Mouse (Mus musculus): ENCODE data around the gene Wbp1l.

Gene Wbp1l

DNA sequence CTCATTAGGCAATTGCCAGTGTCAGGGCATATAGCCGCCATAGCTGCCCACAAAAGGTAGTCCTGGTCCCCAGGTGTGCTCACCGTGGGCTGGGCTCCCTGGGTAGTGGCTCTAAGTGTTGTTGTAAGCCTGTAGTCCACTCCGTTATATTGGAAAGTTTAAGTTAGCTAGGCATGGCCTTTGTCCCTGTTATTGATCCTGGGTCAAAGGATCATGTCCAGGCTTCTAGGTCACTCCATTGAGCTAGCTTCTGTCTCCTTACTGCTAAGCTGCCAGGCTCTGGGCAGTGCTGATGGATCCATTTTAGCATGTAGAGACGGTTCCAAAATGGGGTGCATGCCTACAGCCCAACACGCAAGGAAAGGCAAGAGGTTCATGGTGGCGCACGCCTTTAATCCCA lies 59.5 kb downstream of the Wbp1l start:
- DNase-seq (ENCODE audit: low read depth in 2 of 2, low spot score in 2 of 2): no peak

GRCm38 (mm10) chr19:46658851-46659250 lies 60.0 kb downstream of the Wbp1l start:
- DNase-seq (ENCODE audit: low read depth in 2 of 2, low spot score in 2 of 2): no peak

DNA sequence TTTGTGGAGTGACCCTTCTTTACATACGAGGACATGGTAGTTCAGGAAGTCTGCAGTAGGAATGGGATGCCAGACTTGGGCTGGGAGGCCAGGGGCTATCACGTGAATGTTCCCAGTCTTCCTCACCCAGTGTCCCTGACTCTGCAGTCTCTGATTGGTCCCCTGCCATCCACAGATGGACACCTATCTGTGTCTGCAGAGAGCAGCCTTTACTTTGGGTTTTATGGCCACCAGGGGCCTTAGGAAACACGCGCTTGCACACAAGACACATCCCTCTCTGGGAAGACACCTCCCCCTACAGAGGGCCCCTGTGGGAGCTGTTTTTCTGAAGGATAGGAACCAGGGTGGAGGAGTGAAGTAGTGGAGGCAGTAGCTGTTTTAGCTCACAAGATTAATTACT lies 62.6 kb downstream of the Wbp1l start:
- DNase-seq (ENCODE audit: low read depth in 2 of 2, low spot score in 2 of 2): no peak

DNA sequence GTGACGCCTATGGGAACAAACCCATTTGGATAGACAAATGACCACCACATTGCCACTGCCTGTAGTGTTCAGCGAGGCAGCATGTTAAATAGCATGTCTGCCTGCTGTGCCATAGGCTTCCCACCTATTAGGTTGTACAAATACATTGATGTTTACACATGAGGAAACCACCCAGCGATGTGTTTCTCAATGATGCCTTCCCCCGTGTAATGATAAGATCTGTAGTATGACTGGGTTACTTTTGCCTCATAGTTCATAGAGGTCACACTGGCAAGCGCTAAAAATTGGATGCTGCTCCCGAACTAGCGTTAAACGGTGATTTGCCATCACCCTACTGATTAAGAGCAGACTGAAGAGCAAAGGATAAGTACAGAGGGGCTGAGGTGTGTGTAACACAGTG lies 63.3 kb downstream of the Wbp1l start:
- DNase-seq (ENCODE audit: low read depth in 2 of 2, low spot score in 2 of 2): no peak

- no peak for DNase-seq (ENCODE audit: low read depth in 2 of 2, low spot score in 2 of 2)
Measured at GRCm38 (mm10) chr19:46662784-46663183, 63.9 kb downstream of the Wbp1l start.

GRCm38 (mm10) chr19:46665474-46665873 lies 66.6 kb downstream of the Wbp1l start:
- DNase-seq (ENCODE audit: low read depth in 2 of 2, low spot score in 2 of 2): no peak

DNA sequence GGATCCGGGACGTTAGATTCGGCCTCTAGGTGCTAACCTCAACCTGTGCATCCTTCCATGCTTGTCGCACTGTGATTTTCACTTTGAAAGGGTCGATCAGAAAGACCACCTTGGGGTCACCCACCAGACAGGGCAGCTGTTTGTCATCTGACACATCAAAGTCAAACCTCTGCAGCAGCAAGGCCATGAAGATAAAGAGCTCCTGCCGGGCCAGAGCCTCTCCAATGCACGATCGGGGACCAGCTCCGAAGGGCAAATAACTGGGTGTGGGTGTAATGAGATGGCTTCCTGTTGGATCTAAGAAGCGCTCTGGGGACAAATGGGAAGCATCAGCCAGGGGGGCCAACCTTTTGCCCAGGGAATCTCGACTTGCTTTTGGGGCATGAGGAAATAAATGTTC lies 68.4 kb downstream of the Wbp1l start:
- no peak for DNase-seq (ENCODE audit: low read depth in 2 of 2, low spot score in 2 of 2)

- no peak for DNase-seq (ENCODE audit: low read depth in 2 of 2, low spot score in 2 of 2)
Measured at GRCm38 (mm10) chr19:46668263-46668662, 69.4 kb downstream of the Wbp1l start.

- no peak for DNase-seq (ENCODE audit: low read depth in 2 of 2, low spot score in 2 of 2)
Measured at GRCm38 (mm10) chr19:46669802-46670201, 70.9 kb downstream of the Wbp1l start.

GRCm38 (mm10) chr19:46670691-46671090 lies 71.8 kb downstream of the Wbp1l start:
- DNase-seq (ENCODE audit: low read depth in 2 of 2, low spot score in 2 of 2): peak; percentile 16 to 28

DNA sequence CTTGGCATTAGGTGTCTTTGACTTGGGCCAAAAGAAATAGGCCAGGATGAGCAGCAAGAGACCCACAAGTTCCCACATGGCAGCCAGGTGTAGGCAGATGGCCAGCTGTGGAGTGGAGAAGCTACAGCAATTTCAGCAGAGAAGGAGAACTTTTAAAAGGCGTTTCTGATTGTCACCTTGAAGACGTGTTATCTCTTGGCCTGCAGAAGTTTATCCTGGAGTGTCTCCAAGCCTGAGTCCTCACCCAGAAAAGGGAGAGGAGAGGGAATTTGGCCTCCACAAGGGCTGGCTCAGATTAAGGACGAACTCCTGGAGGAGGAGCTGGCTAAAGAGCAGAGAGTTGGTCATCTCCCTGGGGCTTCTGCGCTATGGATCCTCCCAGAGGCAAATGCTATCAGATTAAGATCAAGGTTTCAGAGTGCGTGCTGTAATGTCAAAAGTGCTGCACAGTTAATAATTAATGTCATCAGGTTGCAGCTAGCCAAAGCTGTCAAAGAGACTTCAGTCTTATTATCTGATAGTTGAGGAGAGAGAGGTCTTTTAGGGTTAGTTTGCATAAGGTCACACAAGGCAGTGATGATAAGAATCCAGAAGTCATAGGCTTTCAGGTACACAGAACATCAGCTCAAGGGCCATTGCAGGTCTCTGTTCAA lies 74.0 kb downstream of the Wbp1l start, which contains the start of gene Cyp17a1:
Gene Cyp17a1, minus strand, starts transcription at position 407 of the 653 bp plus-strand sequence.
- DNase-seq (ENCODE audit: low read depth in 2 of 2, low spot score in 2 of 2): no peak

DNA sequence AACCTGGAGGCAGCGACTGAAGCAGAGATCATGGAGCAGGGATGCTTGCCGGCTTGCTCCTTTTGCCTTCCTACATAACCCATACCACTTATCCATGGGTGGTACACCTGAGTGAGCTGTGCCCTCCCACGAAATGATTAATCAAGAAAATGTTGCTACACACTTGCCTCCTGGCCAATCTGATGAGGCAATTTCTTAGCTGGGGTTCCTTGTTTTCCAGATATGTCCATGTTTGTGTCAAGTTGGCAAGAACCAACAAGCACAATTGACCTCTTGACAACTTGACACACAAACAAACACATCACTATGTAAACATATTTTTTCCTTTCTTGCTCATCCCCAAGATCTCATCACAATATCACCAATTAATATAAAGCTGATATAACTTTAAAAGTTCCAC lies 76.8 kb downstream of the Wbp1l start:
- DNase-seq (ENCODE audit: low read depth in 2 of 2, low spot score in 2 of 2): no peak

DNA sequence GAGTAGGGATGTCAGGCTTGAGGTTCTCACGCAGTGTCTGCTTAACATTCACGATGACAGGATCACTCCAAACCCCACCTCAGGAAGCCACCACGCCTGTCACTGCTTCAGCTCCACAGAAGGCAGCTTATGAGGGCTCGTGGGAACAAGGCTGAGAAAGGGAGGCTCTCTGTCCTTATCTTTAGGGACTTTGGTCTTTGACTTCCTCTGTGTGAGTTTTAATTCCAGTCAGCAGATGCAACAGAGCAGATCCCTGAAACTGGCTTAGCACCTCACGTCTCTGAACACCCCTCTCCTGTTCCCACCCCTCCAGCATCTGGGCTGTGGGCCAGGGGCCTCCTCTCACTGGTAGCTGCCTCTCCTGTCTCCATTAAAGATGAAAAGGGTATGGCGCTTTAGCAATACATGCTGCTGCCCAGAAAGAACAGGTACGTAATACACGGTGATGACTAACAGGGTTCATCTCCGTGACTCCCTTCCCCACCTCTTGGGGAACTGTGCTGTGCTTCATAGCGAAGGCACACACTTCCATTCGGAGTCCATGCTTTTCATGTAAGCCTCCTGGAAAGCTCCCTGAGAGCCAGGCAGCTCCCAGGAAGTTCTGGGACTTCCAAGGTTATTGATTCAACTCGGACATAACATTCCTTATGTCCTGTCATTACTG lies 81.0 kb downstream of the Wbp1l start:
- no peak for DNase-seq (ENCODE audit: low read depth in 2 of 2, low spot score in 2 of 2)

GRCm38 (mm10) chr19:46689460-46690372 lies 90.8 kb downstream of the Wbp1l start, which contains the start of gene Borcs7:
Gene Borcs7, plus strand, starts transcription at chr19:46689906.
- peak; percentile 62 to 71 for DNase-seq (ENCODE audit: low read depth in 2 of 2, low spot score in 2 of 2)

GRCm38 (mm10) chr19:46690387-46690786 lies 91.5 kb downstream of the Wbp1l start:
- no peak for DNase-seq (ENCODE audit: low read depth in 2 of 2, low spot score in 2 of 2)

DNA sequence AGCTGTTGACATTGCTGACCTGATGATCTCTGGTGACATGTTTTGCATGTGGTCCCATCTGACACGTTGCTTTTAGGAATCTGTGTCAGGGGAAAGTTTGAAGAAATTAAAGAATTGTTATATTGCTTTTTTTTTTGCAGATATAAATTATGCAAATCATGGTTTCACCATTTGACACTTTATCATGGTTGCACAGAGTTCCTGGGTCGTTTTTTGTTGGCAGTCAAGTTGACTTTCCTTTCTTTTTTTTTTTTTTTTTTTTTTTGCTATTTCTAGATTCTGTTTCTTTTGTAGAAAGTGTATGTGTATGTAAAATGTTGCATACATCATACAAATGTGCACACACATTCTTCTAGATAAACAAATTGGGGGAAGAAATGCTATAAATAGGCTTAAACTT lies 92.2 kb downstream of the Wbp1l start:
- DNase-seq (ENCODE audit: low read depth in 2 of 2, low spot score in 2 of 2): no peak

GRCm38 (mm10) chr19:46693146-46693545 lies 94.3 kb downstream of the Wbp1l start:
- DNase-seq (ENCODE audit: low read depth in 2 of 2, low spot score in 2 of 2): no peak

DNA sequence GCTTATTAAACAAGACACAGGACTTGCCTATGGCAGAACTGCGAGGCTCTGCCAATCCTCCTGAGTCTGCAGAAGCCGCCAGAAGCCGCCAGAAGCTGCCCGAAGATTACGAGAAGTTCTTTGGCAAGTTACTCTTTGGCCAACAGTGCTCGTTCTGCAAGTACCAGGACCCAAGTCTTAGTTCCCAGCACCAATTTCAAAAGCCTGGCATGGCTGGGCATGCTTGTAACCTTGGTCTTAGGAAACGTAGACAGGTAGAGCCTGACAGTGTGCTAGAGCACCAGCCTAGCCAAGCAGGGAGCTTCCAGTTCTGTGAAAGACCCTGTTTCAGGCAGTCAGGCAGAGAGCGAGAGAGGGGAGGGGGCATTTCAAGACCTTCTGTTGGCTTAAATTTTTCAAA lies 97.6 kb downstream of the Wbp1l start:
- DNase-seq (ENCODE audit: low read depth in 2 of 2, low spot score in 2 of 2): no peak

DNA sequence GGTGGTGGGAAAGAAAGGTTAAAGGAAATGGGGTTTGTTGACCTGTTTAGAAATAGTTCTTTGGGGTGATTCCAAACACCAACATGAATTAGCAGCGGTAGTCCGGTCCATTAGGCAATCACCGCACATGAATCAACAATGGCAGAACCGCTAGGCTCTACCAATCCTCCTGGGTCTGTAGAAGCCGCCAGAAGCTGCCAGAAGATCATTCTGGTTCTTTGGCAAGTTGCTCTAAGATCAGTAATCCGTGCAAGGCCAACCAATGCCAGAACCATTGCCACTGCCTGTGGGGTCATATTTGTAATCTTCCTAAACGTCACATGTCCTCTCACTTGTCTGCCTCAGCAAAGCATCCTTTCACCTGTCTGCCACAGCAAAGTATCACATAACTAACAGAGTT lies 98.1 kb downstream of the Wbp1l start:
- DNase-seq (ENCODE audit: low read depth in 2 of 2, low spot score in 2 of 2): no peak

GRCm38 (mm10) chr19:46697840-46698517 lies 99.1 kb downstream of the Wbp1l start:
- no peak for DNase-seq (ENCODE audit: low read depth in 2 of 2, low spot score in 2 of 2)

DNA sequence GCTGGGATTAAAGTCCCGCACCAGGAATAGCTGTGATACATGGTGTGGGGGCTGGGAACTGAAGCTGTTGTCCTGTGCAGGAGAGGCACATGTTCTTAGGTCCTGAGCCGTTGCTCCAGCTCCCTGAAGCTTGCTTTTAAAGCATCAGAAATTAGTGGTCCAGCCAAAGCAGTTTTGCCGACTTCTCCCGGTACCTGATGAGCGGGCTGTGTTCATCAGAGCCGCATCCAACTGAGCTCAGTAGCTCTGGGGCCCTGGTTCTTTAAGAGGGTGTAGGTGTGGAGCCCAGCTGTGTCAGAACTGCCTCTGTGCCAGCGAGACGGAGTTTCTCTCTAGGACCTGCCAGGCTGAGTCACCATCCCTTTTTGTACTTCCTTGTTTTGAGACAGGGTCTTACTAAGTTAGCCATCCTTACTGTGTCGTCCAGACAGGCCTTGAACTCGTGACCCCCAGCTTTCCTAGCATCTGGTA lies 100.2 kb downstream of the Wbp1l start:
- no peak for DNase-seq (ENCODE audit: low read depth in 2 of 2, low spot score in 2 of 2)

Data from CD8-positive naive resting alpha-beta T cell, adult 2 months (primary cell).